Mouse (Mus musculus) spleen, postnatal 10 days (tissue): ENCODE data around the gene Sh3tc1.

Experiments used
- DNase-seq, 2 experiments: peaks; one replicate each; pipeline ENCODE4 v3.0.0; 2021 to 2022; ENCODE audit warnings: low spot score in 2 of 2

Sh3tc1 gene

DNA sequence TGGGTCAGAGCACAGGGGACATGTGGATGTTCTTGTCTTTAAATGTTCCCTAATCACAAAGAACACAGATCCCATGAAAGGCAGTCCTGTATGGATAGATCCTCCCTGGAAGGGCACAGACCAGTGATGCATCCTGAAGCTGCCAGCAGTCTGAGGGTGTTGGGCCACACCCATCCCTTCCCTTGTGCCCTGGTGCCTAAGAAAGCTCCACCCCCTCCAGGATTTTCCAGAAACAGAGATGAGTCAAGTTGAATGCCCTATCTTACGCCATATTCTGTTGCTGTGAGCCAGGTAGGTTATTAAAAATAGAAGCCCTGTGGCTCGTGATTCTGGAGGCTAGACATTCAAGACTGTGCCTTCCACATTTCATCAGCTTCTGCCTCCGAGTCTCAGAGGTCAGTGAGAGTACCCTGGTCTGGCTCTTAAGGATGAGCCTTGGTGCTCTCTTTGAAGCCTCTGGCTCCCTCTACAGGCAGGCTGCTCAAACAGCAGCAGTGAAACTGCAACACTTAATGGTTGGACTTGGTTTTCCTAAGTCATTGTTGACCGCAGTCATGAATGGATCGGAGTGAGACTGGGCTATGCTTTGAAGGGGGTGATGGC is 15.4 kb upstream of the Sh3tc1 start:
- DNase-seq, result peak in 1 of 2 experiments; percentile 66

DNA sequence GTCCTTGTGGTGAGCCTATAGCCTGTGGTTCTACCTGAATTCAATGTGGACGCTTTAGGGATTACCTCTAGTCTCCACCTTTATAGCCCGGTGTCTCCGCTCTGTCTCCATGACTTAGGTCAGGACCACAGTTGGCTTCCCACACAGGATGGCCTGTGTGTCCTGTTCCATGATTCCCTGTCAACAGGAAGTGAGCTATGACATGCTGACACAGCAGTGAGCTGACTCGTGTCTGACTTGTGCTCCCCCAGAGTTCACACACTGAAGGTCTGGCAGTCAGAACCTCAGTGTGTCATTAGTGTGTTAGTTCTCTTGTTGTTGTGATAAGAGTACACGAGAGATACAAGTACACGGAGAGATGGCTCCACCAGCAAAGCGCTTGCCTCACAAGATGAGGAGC is 11.2 kb upstream of the Sh3tc1 start:
- no peak for DNase-seq

DNA sequence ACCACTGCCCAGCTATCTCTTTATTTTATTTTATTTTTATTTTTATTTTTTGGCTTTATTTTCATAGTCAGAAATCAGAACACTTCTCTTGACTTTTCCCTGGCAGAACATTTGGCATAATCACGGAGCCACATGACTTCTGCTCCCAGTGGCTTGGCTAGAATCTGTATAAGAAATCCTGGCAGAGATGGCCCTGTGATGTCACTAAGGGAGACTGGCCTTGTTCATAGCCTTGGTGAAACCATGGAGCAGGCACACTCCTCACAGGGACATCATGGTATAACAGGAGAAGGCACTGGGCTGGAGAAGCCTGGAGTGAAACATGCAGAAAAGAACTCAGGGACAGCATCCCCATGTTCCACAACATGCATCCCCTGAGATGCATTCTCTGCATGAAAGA is 10.2 kb upstream of the Sh3tc1 start:
- no peak for DNase-seq

DNA sequence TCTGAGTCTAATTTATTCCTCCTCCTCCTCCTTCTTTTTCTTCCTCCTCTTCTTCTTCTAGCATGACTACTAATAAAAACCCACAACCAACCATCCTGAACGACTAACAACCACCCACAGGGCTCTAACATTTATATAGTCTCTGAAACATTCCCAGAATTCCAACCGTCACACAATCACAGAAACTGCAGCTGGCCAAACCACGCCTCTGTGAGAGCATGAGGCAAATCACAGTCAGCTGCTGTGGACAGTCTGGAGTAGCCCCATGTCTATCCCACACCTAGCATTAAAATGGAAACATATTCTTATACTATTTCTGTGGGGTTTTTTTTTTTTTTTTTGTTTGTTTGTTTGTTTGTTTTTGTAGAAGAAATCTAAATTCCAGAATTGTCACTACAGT is 9.6 kb upstream of the Sh3tc1 start:
- DNase-seq, result no peak

DNA sequence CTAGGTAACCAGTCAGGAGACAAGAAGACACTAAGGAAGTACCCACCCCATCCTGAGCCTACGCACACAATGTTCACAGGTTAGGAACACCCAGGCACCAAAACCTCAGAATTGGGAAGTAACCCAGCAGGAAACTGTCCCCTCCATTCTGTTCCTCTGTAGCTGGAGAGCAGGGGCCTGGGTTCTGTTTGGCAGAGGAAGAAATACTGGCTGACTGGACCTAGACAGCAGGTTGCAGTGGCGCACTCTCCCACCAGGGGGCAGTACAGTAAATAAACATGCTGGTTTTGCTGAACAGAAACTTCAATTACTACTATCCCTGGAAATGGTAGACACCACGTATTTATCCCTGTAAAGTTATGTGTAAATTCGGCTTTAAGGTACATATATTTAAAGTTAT is 7.1 kb upstream of the Sh3tc1 start:
- peak; percentile 50 to 82 for DNase-seq

DNA sequence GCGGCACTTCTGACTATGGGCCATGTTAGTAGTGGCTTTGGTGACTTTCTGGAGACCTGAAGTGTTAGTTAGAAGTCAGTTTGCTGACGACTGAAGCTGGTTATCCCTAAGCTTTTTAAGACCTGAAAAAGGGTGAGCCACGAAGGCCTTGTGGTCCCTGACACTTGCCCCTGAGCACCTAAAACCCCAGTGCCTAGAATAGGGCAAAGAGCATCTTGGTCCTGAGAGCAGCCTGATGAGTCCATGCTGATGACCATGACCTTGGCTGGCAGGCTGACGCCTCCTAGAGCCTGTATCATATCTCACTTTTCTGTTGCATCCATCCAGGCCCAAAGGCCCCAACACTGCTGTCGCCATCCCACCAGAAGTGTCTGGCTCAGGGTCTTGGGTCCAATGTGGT is 5.6 kb upstream of the Sh3tc1 start:
- no peak for DNase-seq

DNA sequence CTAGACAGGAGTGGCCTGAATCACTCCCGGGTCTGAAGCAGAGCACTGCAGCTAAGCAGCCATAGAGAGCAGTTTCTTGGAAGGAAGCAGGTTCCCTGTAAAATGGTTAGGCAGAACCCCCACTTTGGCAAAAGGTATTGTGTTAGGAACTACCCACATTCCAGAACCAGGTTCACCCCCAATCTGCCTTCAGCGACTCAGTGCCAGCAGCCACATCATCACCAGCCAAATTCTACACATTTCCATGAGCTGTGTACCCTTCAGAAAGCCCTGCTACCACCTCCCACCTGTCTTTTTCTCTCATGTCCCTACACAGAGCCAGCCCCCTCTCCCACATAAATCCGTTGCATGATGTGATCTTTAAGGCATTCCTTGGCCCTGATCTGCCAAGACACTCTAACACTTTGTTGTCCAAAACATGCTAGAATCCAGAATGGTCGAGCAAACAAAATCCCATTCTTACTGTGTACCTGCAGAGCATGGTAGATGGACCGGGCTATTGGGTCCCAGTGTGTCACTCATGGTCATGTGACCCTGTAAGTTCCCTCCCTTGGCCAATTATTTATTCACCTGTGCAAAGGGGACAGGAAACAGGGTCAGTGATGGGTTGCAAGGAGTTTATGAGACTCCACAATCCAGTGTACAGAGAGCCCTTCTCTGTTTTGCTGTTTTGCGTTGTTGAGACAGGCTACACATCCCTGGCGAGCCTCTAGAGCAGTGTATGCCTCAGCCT is 4.4 kb upstream of the Sh3tc1 start:
- DNase-seq, result no peak

DNA sequence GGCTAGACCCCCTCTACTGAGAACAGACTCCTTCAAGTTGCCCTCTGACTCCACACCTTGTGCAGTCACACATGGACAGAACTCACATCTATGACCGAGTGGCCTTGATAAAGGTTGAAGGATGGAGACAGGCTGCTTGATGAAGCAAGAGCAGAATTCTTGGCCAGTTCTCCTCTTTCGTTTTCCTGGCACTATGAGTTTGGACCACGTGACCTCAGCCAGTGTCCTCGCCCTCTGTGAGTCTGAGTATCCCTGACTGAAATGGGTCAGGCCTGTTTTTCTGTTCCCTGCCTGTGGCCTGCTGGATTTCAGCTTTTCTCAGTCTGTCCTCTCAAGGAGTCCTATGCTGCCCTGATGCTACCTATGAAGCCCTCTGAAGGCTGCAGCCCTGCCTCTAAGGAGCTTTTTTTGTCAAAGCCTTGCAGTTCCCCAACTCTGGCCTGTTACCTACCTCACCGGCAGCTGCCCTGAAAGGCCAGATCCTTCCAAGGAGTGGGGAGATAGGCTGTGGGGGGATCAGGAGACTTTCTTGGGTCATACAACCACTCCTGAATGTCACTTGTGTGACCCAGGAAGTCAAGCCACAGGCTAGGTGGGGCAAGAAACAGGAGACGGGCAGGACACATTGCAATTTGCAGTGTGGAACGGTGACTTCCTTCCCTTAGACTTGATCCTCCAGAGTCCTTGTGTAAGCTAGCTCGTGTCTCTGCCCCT is 3.6 kb upstream of the Sh3tc1 start:
- DNase-seq, result no peak

DNA sequence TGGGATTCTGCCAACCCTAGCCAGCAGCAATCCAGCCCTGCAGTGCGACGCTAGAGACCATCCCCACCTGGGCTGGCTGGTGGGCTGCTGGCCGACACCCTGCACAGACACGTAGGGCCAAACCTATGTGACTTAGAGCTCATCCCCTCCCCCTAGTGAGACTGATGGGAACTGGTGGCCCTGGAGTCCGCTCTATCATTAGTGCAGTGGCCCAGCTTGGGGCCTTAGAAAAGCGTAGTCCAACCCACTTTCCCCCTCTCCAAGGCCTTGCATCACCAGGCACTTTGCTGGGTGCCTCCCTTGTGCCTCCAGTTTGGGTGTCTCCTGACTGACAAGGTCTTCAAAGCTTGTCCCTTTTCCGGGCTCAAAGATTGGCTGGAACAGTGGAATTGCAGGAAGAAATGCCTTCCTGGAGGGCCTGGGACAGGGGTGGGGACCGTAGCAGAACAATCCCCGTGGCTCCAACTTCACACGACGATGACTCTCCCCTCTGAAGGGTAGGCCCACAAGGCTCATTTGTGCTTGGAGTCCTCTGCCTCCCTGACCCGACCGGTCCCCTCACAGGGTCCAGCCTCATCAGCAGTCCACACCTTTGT is 1.5 kb upstream of the Sh3tc1 start:
- no peak for DNase-seq

DNA sequence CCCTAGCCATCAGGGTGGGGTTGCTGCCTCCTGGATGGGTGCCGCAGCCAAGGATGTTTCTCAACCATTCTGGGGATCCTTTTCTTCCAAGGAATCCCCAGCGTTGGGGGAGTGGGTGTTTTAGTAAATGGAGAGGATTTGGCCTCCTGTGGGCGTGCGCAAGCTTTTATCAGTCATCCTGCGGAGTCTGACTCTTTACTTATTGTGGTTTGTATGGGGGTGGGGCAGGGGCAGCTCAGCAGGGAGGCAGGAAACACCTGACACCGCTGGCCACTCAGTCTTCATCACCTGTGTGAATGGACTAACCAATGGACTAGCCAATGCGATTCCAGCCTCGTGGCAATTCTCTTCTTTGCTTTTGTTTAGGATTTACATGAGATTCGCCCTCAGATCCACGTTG is 929 bp upstream of the Sh3tc1 start:
- DNase-seq, result no peak

DNA sequence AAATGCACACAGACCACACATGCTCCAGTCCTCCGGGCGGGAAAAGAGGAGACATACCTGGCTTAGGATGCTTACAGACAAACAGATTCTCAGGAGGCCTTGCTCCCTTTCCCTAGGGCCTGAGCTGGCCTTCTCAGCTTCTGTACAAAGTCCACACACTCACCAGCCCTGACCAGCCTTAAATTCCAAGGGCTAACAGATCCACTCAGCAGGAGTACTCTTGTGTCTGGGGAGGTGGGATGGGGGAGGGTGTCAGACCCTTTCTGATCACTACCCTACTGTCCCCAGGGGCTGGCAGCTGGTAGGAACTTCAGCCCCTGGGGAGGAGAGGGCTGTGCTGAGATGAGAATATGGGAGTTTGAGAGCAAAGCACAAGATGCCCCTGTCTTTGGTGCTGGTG is 782 bp downstream of the Sh3tc1 start:
- DNase-seq, result no peak

DNA sequence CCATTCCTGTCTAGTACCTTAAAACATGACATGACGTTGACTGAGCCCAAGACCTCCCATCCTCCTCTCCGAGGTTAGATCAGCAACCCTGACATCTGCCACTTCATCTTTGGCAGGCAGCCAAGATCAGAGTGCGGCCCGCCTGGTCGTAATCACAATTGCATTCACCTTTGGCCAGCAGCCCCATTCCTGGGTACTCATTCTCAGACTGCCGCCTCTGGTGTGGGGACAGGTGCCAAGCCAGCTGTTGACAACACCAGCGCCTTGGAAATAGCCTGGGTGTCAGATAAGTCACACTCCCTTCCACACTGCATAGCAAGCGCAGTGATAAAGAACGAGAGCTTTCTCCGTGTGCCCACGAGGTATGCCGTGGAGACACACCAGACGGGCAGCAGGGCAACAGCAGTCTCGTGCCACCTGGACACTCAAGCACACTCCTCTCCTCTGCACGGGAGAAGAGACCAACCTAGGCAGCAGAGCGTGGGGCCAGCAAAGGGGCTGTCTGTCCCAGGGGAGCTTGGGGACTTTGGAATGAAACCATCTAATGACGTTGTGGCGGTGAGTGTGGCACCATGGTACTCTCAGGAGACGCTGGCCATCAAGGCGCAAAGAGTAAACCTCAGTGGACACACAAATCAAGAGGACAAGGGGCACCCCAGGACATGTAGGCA is 2.4 kb downstream of the Sh3tc1 start:
- no peak for DNase-seq

DNA sequence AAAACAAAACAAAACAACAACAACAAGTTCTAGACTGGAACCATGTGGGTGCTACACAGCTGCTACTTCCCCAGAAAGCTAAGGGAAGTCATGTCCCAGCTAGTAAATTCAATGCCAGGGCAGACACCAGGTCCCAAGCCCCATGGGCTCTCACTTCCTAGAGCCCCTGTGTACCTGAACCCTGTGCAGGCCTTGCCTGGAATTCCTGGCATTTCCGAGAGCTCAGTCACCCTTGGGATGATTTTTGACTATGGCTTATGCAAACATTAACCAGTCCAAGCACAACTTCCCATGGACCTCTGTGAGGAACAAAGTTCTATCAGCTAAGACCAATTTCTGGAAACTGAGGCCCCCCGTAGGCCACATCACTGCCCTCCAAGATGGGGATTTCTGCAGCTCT is 6.3 kb downstream of the Sh3tc1 start:
- no peak for DNase-seq

DNA sequence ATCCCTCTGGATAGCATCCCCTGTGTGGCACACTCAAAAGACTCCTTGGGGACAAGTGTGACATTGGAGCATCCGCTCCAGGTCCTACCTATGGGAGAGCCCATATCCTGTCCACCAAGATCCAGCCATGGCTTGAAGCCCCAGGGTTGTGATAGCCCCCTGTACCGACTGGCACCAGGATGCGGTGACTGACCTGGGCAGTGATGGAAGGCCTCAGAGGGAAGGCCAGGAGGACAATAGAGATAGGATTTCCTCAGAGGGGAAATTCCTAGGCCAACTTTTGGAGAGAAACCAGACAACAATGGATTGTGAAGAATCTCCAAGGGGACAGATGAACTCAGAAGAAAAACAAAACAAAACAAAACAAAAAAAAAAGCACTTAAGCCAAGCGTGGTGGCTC is 8.8 kb downstream of the Sh3tc1 start:
- no peak for DNase-seq

DNA sequence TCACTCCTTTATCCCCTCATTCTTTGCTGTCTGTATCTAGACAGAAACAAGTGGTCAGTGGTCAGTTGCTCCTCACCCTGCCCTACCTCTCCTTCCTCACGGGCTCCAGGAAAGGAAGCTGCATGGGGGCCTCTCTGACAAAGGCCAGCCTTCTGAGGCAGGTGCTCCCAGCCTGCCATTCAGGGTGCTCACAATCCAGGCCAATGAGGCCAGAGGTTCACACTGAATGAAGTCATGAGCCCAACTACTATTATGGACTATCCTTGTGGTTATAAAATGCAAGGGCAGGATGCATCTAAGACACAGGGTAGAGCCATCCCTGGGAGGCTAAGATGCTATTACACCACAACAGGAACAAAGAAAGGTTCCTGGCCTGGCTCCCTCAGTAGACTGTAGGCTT is 9.2 kb downstream of the Sh3tc1 start:
- no peak for DNase-seq

DNA sequence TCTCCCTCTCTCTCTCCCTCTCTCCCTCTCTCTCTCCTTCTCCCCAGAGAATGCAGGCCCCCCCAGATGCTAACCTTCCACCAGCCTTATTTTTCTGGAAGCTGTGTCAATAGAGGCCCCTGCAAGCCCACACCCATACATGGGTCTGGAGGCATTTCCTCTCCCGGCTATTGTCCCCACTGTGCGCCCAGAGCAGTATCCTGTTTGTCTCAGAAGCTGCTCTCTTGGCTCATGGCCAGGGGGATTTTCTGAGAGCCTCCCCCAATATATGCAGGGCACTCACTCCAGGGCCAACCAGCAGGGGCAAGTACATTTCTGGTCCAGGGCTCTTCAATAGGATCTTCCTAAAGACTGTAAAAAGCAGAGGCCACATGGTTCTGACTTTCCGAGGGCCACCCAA is 9.9 kb downstream of the Sh3tc1 start:
- peak in 1 of 2 experiments; percentile 58 for DNase-seq

DNA sequence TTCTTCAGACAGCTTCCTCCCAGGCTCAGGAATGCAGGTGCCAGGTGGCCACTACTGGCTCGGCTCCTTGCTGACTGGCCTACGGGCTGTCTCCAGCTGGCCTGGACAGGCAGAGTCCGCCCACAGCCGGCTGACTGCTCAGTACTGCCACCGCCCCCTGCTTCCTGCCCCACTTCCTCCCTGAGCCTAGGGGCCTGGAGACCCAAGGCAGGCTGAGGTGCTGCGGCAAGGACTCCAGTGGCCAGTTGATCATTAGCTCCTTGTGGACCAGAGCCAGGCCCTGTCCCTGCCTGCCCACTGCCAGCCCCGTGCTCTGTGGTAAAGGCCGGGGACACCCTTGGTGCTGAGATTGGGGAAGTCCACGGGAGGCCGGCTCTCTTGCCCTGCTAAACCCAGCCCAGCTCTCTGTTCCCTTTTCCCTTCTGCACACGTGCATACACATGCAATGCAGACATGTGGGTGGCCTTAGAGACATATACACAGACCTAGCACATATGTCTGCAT is 10.8 kb downstream of the Sh3tc1 start:
- peak; percentile 45 to 75 for DNase-seq

DNA sequence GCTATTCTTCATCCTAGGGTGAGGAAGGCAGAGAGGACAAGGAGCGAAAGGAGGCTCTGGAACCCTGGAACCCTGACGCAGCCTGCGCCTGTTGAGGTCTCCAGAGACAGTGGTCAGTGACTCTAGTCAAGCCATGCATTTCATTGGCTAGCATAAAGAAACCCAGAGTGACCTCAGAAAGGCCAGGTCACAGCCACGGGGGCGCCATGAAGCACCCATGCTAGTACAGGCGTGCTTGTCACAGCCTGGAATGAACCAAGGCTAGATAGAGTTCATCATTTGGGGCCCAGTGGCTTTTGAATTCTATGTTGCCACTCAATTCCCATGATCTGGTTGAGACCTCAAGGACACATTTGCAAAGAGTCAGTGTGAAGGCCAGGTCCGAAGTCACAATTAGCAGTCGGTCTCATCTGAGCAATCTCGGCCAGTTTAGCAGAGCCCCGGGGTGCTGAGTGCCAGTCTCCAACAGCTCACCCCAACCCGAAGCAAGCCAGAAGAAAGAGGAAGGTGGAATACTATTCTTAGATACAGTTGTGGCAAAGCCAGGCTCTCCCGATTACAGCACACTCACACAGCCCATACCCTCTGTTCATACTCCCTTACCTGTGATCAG is 11.3 kb downstream of the Sh3tc1 start:
- DNase-seq, result no peak

DNA sequence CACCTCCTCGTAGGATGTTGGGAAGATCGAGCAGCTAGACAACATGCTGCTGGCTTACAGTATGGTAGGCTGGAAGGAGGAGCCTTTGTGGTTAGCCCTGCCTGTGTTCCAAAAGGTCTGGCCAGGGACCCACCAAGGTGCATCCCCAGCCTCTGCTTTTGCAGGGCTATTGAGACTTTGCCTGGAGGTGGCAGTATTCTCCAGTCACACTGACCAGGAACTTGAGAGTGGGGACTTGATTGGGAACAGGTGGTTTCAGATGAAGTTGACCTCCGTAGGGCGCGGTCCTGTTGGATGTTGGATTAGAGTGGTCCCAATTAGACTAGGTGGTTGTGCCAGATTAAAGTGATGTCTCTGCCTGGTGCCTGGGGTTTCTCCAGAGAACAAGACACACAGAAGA is 12.3 kb downstream of the Sh3tc1 start:
- no peak for DNase-seq

DNA sequence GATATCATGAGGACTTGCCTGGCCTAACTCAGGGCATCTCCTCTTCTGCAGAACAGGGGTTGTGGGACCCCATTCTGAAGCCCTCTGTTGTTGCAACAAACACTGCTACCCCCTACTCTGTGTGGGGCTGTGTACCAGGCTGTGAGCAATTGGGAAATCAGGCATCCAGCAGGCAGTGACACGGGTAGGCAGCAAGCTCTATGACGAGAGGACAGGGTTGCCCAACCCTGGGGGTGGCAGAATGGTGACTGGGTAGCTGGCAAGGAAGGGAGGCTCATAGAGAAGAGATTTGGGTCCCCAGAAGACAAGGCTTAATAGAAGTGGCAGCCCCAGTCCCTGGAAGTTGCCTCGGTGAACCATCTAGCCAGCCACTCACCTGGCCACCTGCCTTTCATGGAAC is 13.9 kb downstream of the Sh3tc1 start:
- DNase-seq, result no peak

DNA sequence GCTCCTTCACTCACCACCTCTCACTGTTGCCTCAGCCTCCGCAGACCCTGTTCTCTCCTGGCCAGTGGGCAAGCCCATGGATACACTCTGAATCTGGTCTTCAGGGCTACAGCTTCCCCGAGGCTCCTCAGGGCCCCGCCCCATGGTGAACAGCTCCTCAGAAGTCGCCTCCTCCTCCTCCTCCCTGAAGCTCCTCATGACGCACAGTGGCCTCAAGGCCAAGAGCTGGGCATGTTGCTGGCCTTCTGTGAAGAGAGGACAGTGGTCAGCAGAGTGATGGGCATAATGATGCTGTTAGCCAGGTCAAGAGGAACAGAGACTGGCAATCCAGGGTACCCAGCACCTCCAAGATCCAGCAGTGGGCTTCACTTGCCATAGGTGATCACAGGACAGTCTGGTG is 15.9 kb downstream of the Sh3tc1 start:
- no peak for DNase-seq

DNA sequence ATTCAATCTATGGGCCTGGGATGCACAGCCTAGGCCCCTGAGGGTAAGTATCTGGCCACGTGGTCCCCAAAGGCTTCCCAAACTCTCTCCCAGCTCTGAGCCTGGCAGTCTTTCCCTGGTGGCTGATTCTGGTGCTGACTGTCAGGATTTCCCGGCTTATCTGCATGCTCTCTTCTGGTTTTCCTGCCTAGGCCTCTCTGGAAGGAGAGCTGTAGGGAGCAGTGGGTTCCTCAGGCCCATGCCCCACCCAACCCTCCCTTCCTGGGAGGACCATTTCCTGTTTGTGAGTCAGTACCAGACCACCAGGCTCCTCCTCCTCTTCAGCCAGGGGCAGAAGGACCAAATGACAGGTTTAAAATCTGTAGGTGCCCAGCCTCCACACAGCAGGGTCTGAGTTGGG is 17.1 kb downstream of the Sh3tc1 start:
- DNase-seq, result no peak
